Mouse (Mus musculus) liver, postnatal 0 days (tissue): ENCODE results near the gene Doc2a. TPM values are rescaled to one million over a fixed set of nuclear protein-coding genes. Genes with fewer than 3 reads are reported as not detected.
"Not testable (repeated sequence)": the region's sequence is repeated elsewhere in the genome, so short reads cannot be mapped to it uniquely, and the experiment has no call there.

Source experiments
- ATAC-seq: fragments of 200-750 bp; cut with Nextera tagmentation; 2 replicates; pipeline ENCODE4 v1.8.0; 2017; ENCODE audit warnings: mild to moderate bottlenecking, moderate library complexity
- DNase-seq: peaks from one replicate; pipeline ENCODE4 v3.0.0-alpha.2; 2016
- H3K27ac ChIP-seq: fragments of 300-500 bp; sonication (generic); 2 replicates; pipeline ENCODE4 v1.5.1; 2014; ENCODE audit warnings: antibody characterized with exemption, moderate library complexity, mild to moderate bottlenecking, low read depth
- H3K27me3 ChIP-seq: fragments of 300-500 bp; sonication (generic); 2 replicates; pipeline ENCODE4 v1.6.1; 2014; ENCODE audit warnings: low read length, control low read depth, mixed read lengths; ENCODE audit not compliant: insufficient read depth
- H3K36me3 ChIP-seq: fragments of 300-500 bp; sonication (generic); replicated peaks from 2 replicates; pipeline ENCODE4 v1.6.1; 2014; ENCODE audit warnings: mild to moderate bottlenecking, control low read depth, low read length, moderate library complexity, mixed read lengths; ENCODE audit not compliant: insufficient read depth
- H3K4me1 ChIP-seq: fragments of 300-500 bp; sonication (generic); 2 replicates; pipeline ENCODE4 v1.6.1; 2014; ENCODE audit warnings: antibody characterized with exemption, mild to moderate bottlenecking, control low read depth; ENCODE audit not compliant: insufficient read depth
- H3K4me2 ChIP-seq: fragments of 300-500 bp; sonication (generic); 2 replicates; pipeline ENCODE4 v1.6.1; 2014; ENCODE audit warnings: low read depth, mild to moderate bottlenecking, low read length, moderate library complexity, mixed read lengths
- H3K4me3 ChIP-seq: fragments of 300-500 bp; sonication (generic); 2 replicates; pipeline ENCODE4 v1.5.1; 2014; ENCODE audit warnings: low read depth, low read length
- H3K9ac ChIP-seq: fragments of 300-500 bp; sonication (generic); replicated peaks from 2 replicates; pipeline ENCODE4 v1.6.1; 2014; ENCODE audit warnings: mild to moderate bottlenecking, moderate library complexity
- H3K9me3 ChIP-seq: fragments of 300-500 bp; sonication (generic); 2 replicates; pipeline ENCODE4 v1.6.1; 2016; ENCODE audit warnings: mild to moderate bottlenecking, control low read depth, low read length, mixed read lengths
- CTCF ChIP-seq: sonication (generic); IDR thresholded peaks from 2 replicates; pipeline ENCODE4 v1.5.1; 2016; ENCODE audit warnings: antibody characterized with exemption, low read depth
- EP300 ChIP-seq: IDR thresholded peaks from 2 replicates; pipeline ENCODE4 v1.6.1; 2016; ENCODE audit warnings: antibody characterized with exemption, low read depth, mild to moderate bottlenecking
- WGBS: fragments of 180-500 bp; shearing (Covaris S2); extraction: QIAGEN DNeasy Blood & Tissue Kit; methylation state at CpG from one replicate; pipeline ENCODE4 v1.1.7; 2014; ENCODE audit not compliant: insufficient replicate concordance; 5-methylcytosine and 5-hydroxymethylcytosine counted together
- polyA plus RNA-seq: library from polyadenylated mRNA; unstranded; fragments of >200 nt; fragmentation: Nextera tagmentation; extraction: Ambion mirVana; gene quantifications from 2 replicates; pipeline ENCODE4 v1.2.1, GENCODE M21; 2015

The Doc2a gene
- polyA plus RNA-seq, 1 experiment from 2014 or later: not detected

DNA sequence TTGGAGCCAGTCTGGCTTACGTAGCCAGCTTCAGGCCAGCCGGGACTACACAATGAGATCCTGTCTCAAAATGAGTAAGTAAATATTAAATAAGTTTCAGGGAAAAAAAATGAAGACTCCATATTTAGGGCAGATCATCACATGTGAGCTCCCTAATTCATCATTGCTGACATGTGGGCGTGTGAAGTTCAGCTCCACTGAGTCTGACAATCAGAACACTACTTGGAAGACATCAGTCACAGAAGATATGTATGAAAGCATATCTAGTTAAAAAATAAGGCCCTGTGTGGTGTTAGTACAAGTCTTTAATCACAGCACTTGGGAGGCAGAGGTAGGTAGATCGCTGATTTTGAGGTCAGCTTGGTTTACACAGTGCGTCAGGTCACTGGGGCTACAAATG lies 40.1 kb downstream of the Doc2a start:
- Histone ChIP-seq H3K4me3 (no peak overlapping the region), H3K27ac (no peak overlapping the region), H3K9me3 (no peaks in the 10 kb centered on the region), H3K9ac (no peak overlapping the region), H3K36me3 (peaks cover 23% of the 10 kb centered on the region), H3K4me2 (no peak overlapping the region), H3K27me3 (no peaks in the 10 kb centered on the region), H3K4me1 (peaks cover 26% of the 10 kb centered on the region)
- 80% methylated on average over 5 of the region's 5 CpGs for WGBS
- ATAC-seq: no peak
- TF ChIP-seq EP300 (no peak), CTCF (no peak)
- DNase-seq: no peak

DNA sequence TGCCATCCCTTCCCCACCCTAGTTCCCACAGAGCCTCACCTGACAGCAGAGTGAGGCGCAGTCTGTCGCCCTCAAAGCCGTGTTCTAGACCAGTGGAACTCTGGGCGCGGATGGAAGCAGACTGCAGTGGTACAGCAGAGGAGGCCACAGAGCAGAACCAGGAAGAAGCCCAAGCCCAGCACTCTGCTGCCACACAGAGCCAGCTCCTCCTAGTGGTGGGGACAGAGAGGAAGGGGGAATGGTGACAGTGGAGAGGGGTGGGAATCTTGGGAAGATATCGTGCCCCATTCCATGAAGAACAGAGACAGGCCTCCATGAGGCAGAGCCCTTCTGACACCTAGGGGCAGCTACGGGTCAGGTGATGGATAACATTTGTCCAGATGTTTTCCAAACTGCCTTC lies 41.6 kb downstream of the Doc2a start:
- H3K4me1 ChIP-seq: peaks cover 11% of the 10 kb centered on the region
- H3K9me3 ChIP-seq: no peaks in the 10 kb centered on the region
- H3K9ac ChIP-seq: no peak overlapping the region
- H3K27me3 ChIP-seq: no peaks in the 10 kb centered on the region
- WGBS: 62% methylated on average over 7 of the region's 7 CpGs
- peaks cover 26% of the 10 kb centered on the region for H3K36me3 ChIP-seq
- DNase-seq: peak; percentile 24
- TF ChIP-seq EP300: no peak
- TF ChIP-seq CTCF: peak; percentile 66
- H3K4me2 ChIP-seq: no peak overlapping the region
- H3K4me3 ChIP-seq: no peak overlapping the region
- ATAC-seq: no peak
- no peak overlapping the region for H3K27ac ChIP-seq

DNA sequence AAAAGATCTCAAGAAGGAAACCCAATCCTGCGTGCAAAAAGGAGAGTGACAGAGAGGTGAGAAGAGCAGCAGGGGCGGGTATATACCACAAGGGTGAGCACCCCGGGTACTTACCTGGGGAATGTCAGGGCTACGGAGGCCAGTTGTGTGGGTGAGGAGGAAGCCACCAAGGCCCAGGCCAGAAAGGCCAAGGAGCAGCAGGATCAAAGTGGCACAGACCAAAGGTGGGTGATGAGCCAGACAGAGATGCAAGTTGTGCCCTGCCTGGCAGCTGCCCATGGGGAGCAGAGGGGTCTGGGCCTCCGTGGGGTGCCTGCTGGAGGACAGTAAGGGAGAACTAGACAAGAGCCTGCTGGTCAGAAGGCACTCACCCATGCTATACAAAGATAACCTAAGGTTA lies 49.7 kb downstream of the Doc2a start:
- Histone ChIP-seq H3K36me3 (peaks cover 7% of the 10 kb centered on the region), H3K4me2 (peak overlapping the region; percentile 95), H3K4me1 (peaks cover 21% of the 10 kb centered on the region), H3K27ac (peak overlapping the region; percentile 90), H3K9me3 (no peaks in the 10 kb centered on the region), H3K4me3 (peak overlapping the region; percentile 72), H3K9ac (peak overlapping the region; percentile 78), H3K27me3 (no peaks in the 10 kb centered on the region)
- DNase-seq: no peak
- TF ChIP-seq EP300 (no peak), CTCF (no peak)
- ATAC-seq: no peak
- WGBS: 75% methylated on average over 5 of the region's 5 CpGs

DNA sequence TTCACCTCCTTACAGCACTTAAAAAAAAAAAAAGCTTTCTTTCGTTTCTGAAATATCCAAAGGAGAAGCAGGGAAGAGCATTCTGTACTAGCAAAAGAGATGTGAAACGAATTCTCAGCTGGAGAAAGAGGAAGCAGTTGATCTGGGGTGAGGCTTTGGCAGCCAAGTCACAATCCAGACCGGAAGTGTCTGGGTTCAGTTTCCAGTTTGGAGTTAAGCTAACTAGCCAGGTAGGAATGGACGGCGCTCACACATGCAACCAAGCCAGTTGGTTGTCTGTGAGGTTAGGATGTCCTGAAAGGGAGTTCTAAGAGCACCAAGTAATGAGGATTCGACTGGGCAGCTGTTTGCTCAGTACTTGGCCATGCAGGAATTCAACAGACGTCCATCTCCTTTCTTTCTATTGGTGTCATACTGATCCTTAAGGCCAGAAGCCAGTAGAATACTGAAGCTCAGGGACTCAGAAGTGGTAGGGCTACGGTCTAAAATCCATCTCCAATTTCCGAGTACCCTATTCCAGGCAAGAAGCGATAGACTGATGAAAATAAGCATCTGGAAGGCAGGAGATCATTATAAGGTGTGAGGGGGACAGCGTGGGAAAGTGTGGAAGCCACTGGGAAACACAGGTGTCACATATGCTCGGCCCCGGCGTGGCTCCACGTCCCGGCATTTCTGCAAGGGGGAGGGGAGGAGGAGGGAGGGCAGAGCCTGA lies 50.3 kb downstream of the Doc2a start:
- Histone ChIP-seq H3K27me3 (no peaks in the 10 kb centered on the region), H3K9me3 (no peaks in the 10 kb centered on the region), H3K9ac (peak overlapping the region; percentile 78), H3K27ac (peak overlapping the region; percentile 90), H3K4me2 (peak overlapping the region; percentile 95), H3K36me3 (peaks cover 7% of the 10 kb centered on the region), H3K4me3 (peak overlapping the region; percentile 72), H3K4me1 (peaks cover 21% of the 10 kb centered on the region)
- WGBS: 9% methylated on average over 15 of the region's 16 CpGs
- no peak for TF ChIP-seq CTCF
- no peak for TF ChIP-seq EP300
- DNase-seq (peak; percentile 39), ATAC-seq (peak; percentile 59)

DNA sequence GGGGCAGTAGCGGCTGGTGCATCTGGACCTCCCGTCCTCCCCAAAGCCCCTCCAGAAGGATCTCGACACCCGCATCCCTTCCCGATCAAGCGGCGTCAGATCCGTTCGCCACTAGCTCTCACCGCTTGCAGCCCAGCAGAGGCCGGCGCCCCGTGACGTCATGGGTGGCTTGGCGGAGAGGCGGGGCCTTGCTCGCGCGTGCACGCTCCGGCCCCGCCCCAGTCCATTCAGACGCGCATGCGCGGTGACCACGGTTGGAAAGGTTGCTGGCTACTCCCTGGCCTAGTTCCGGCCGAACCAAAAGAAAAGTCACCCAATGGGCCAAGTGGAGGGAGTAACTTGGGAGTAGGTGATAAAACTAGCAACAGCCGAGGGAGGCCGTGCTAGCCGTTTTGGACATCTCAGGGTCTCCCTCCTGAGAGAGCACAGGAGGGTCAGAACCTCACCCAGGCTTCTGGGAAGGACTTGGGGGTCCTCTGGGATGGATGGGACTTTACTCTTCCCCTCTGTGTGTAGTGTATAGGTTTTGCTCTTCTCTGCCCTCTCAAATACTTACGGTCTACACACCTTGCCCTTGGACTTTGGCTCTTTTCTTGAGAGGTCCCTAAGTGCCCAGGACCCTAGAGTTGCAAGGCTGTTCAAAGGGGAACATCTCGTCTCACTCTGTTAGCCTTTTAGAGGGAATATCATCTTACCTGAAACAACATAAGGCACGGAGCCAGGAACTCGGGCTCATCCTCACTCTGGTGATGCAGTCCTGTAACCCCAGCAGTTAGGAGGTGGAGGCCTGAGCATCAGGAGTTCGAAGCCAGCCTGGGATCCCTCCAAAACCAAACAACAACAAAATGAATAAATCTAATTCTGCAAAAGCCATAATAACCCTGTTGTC lies 51.1 kb downstream of the Doc2a start:
- peak overlapping the region; percentile 95 for H3K4me2 ChIP-seq
- peak overlapping the region; percentile 78 for H3K9ac ChIP-seq
- 12% methylated on average over 35 of the region's 37 CpGs for WGBS
- ATAC-seq: peak; percentile 97
- peak overlapping the region; percentile 90 for H3K27ac ChIP-seq
- H3K27me3 ChIP-seq: no peaks in the 10 kb centered on the region
- H3K36me3 ChIP-seq: peaks cover 3% of the 10 kb centered on the region; the same call in 1 of the 2 replicates
- no peaks in the 10 kb centered on the region for H3K9me3 ChIP-seq
- peak; percentile 98 for DNase-seq
- TF ChIP-seq CTCF (no peak), EP300 (no peak)
- H3K4me1 ChIP-seq: peaks cover 21% of the 10 kb centered on the region
- peak overlapping the region; percentile 72 for H3K4me3 ChIP-seq

DNA sequence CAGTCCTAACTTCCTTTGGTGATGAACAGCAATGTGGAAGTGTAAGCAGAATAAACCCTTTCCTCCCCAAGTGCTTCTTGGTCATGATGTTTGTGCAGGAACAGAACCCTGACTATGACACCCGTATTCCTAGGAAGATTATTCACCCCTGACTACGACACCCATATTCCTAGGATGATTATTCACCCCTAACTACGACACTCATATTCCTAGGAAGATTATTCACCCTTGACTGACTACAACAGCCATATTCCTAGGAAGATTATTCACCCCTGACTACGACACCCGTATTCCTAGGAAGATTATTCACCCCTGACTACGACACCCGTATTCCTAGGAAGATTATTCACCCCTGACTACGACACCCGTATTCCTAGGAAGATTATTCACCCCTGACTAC lies 52.6 kb downstream of the Doc2a start:
- H3K27me3 ChIP-seq, H3K9ac ChIP-seq, DNase-seq, H3K27ac ChIP-seq, H3K36me3 ChIP-seq, ATAC-seq, H3K9me3 ChIP-seq, H3K4me3 ChIP-seq, H3K4me2 ChIP-seq: not testable (repeated sequence)
- H3K4me1 ChIP-seq: peaks cover 21% of the 10 kb centered on the region
- WGBS: 85% methylated on average over 6 of the region's 9 CpGs

Other genes with a start within 250 kb of the Doc2a start
- 4.0 and 4.5 TPM in 2 replicates for gene Nupr1, start 216.6 kb upstream of the Doc2a start, polyA plus RNA-seq
- 22.7 and 22.8 TPM in 2 replicates for gene Sgf29, start 198.1 kb upstream of the Doc2a start, polyA plus RNA-seq
- gene Sult1a1, start 171.0 kb upstream of the Doc2a start, polyA plus RNA-seq: 221 and 241 TPM in 2 replicates
- 86.5 and 93.5 TPM in 2 replicates for gene Bola2, start 152.0 kb upstream of the Doc2a start, polyA plus RNA-seq
- 2.6 and 3.7 TPM in 2 replicates for gene Slx1b, start 151.6 kb upstream of the Doc2a start, polyA plus RNA-seq
- 121 and 130 TPM in 2 replicates for gene Coro1a, start 139.6 kb upstream of the Doc2a start, polyA plus RNA-seq
- 20.3 and 21.0 TPM in 2 replicates for gene Mapk3, start 87.8 kb upstream of the Doc2a start, polyA plus RNA-seq
- gene Gdpd3, start 81.1 kb upstream of the Doc2a start, polyA plus RNA-seq: 0.77 and 1.6 TPM in 2 replicates
- gene Ypel3, start 70.5 kb upstream of the Doc2a start, polyA plus RNA-seq: 65.0 and 74.7 TPM in 2 replicates
- 0.14 and 0.29 TPM in 2 replicates for gene Tbx6, start 65.9 kb upstream of the Doc2a start, polyA plus RNA-seq
- 69.9 and 72.1 TPM in 2 replicates for gene Ppp4c, start 54.9 kb upstream of the Doc2a start, polyA plus RNA-seq
- 0.06 and 0.09 TPM in 2 replicates for gene Fam57b, start 49.7 kb upstream of the Doc2a start, polyA plus RNA-seq
- not detected in 2 replicates for gene 4930451I11Rik, start 15.8 kb upstream of the Doc2a start, polyA plus RNA-seq
- 6.5 and 7.2 TPM in 2 replicates for gene Hirip3, start 14.6 kb downstream of the Doc2a start, polyA plus RNA-seq
- 17.2 and 20.6 TPM in 2 replicates for gene Ino80e, start 15.0 kb downstream of the Doc2a start, polyA plus RNA-seq
- gene Taok2, start 37.3 kb downstream of the Doc2a start, polyA plus RNA-seq: 7.5 and 8.7 TPM in 2 replicates
- gene Tmem219, start 75.5 kb downstream of the Doc2a start, polyA plus RNA-seq: 35.6 and 38.4 TPM in 2 replicates
- gene Kctd13, start 81.5 kb downstream of the Doc2a start, polyA plus RNA-seq: 4.4 and 4.6 TPM in 2 replicates
- not detected in 2 replicates for gene Asphd1, start 102.2 kb downstream of the Doc2a start, polyA plus RNA-seq
- gene Sez6l2, start 103.1 kb downstream of the Doc2a start, polyA plus RNA-seq: 0.09 and 0.43 TPM in 2 replicates
- gene Cdipt, start 128.5 kb downstream of the Doc2a start, polyA plus RNA-seq: 33.2 and 37.4 TPM in 2 replicates
- 0.68 and 1.0 TPM in 2 replicates for gene Cdiptos, start 128.7 kb downstream of the Doc2a start, polyA plus RNA-seq
- gene Mvp, start 167.2 kb downstream of the Doc2a start, polyA plus RNA-seq: 10.5 and 10.9 TPM in 2 replicates
- 0.26 TPM in 1 of 2 replicates, not detected in the other for gene Pagr1b, start 169.1 kb downstream of the Doc2a start, polyA plus RNA-seq
- 12.2 and 13.8 TPM in 2 replicates for gene Pagr1a, start 169.9 kb downstream of the Doc2a start, polyA plus RNA-seq
- 4.5 and 7.8 TPM in 2 replicates for gene Gm42742, start 173.7 kb downstream of the Doc2a start, polyA plus RNA-seq
- gene Prrt2, start 173.8 kb downstream of the Doc2a start, polyA plus RNA-seq: 0.18 TPM in 1 of 2 replicates, not detected in the other
- 20.0 and 24.0 TPM in 2 replicates for gene Maz, start 179.6 kb downstream of the Doc2a start, polyA plus RNA-seq
- 45.4 and 47.4 TPM in 2 replicates for gene Kif22, start 195.1 kb downstream of the Doc2a start, polyA plus RNA-seq
- 0.59 and 1.8 TPM in 2 replicates for gene Zg16, start 239.9 kb downstream of the Doc2a start, polyA plus RNA-seq
- 7.6 and 8.1 TPM in 2 replicates for gene AI467606, start 243.9 kb downstream of the Doc2a start, polyA plus RNA-seq